Mouse (Mus musculus): ENCODE measurements around the gene Amfr.

DNA sequence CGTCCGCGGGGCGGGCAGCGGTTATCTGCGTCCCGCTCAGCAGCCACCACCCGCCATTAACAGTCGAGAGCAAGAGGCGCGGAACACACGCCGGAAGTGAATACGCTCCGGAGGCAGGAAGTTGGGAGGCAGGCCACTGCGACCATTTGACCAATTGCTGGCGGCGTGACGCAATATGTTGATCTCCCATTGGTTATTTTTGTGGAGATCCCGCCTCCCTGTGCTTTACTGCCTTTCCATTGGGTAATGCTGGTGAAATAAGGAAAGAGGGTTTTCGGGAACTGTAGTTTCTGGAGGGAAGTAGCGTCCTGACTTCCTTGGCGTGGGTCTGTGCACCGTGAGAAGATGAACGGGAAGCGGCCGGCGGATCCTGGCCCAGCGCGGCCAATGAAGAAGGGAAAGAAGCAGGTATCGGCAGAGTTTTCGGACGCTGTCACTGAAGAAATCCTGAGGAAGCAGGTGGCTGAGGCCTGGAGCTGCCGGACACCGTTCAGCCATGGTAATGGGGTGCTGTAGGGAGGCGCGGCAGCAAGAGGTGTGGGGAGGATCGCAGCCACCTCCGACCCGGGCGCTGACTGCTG lies 24.4 kb upstream of the Amfr start, which contains the start of the genes Nudt21 and Ogfod1:
- TF ChIP-seq CTCF (IDR thresholded peaks at IDR 0.05; ENCODE audit: borderline replicate concordance, extremely low read depth, insufficient read depth, insufficient read length) (no peak), POLR2A (IDR thresholded peaks at IDR 0.05; ENCODE audit: borderline replicate concordance, extremely low read depth, insufficient read depth, insufficient read length, poor library complexity, severe bottlenecking) (no peak)
